Mouse (Mus musculus): ENCODE results near the gene Ms4a18.

DNA sequence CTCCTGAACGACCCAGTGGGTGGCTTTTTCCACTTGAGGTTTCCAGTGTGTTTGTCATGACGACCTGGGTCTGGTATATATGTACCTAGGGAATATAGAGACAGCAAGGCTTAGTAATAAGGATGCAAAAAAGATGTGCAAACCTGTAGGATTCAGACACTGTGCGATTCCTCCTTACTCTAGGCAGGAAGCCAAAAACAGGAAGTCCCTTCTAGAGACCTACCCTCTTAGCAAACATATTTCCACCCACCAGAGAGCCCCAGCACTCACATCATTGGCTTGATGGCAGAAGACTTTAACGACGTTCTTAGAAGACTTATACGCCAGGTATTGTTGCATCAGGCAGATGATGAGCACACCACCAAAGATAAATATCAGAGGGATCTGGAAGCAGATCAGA, 30.2 kb upstream of the Ms4a18 start:
- TF ChIP-seq CTCF (IDR thresholded peaks at IDR 0.05; ENCODE audit: extremely low read depth, insufficient read depth, low read length) = no peak
- no peak for TF ChIP-seq POLR2A (IDR thresholded peaks at IDR 0.05; ENCODE audit: extremely low read depth, insufficient read depth, low read length)
